ENCODE assay signal across 27 mouse cellular contexts in genomic region chr6:110818236-110818635, GRCm38 (mm10).
DNase-seq lines count a peak whose midpoint lies in the region; ATAC-seq and TF ChIP-seq lines count a peak whose summit lies in the region.
"Had no signal": no experiment of that assay in that cellular context is flagged by ENCODE, and none has a peak within 500 bp of the region (broad histone marks: within the 10 kb centered on the region; RNA-seq: fewer than 3 reads in every experiment).

No protein-coding gene starts in this region.

- DNase-seq in kidney, postnatal 0 days (ENCODE audit: low spot score): peak; percentile 11
- peak; percentile 28 to 58 for DNase-seq in left cerebral cortex, postnatal 14 days (ENCODE audit: low spot score in 2 of 2)
- no peak for DNase-seq in left cerebral cortex, postnatal 36 days (ENCODE audit: low spot score in 2 of 2)
- peak; percentile 11 for DNase-seq in right cerebral cortex, postnatal 14 days
- DNase-seq in right cerebral cortex, postnatal 25 days: no peak
- DNase-seq in telencephalon, adult 2 months (ENCODE audit: low read depth, low spot score): peak; percentile 55
- no peak for DNase-seq in heart, postnatal 10 days
- DNase-seq: adrenal gland, adult 2 months; B cell, adult 2 months; cerebellum, adult 18-20 months; cerebellum, postnatal 25 days; gastrocnemius, postnatal 36 days; heart, adult 2 months; kidney, adult 18-20 months; kidney, postnatal 10 days; lung, adult 18-20 months; spleen, adult 18-20 months had no signal

- intact Hi-C loops in left cerebral cortex, postnatal 14 days (cut with DNase I): no loop called here
- intact Hi-C loops in left cerebral cortex, postnatal 36 days (cut with DNase I): no loop called here
- intact Hi-C loops in heart, postnatal 10 days (cut with DNase I): no loop called here

- no peaks in the 10 kb centered on the region for H3K4me1 ChIP-seq in kidney, postnatal 0 days (replicated peaks; ENCODE audit: insufficient read depth, low read length)
- H3K4me1 ChIP-seq in kidney, embryonic 15.5 days: no peaks in the 10 kb centered on the region
- H3K4me1 ChIP-seq: embryonic facial prominence, embryonic 13.5 days; forebrain, embryonic 13.5 days; heart, embryonic 13.5 days; hindbrain, embryonic 12.5 days; midbrain, embryonic 12.5 days had no signal

- H3K4me3 ChIP-seq in kidney, postnatal 0 days (replicated peaks; ENCODE audit: low read depth, low read length): no peak overlapping the region
- H3K4me3 ChIP-seq in kidney, embryonic 15.5 days (replicated peaks): no peak overlapping the region
- H3K4me3 ChIP-seq: embryonic facial prominence, embryonic 13.5 days; forebrain, embryonic 13.5 days; heart, adult 2 months; heart, embryonic 13.5 days; hindbrain, embryonic 12.5 days; midbrain, embryonic 12.5 days had no signal

- no peaks in the 10 kb centered on the region for H3K36me3 ChIP-seq in kidney, postnatal 0 days (ENCODE audit: insufficient read depth, low read length)
- no peaks in the 10 kb centered on the region for H3K36me3 ChIP-seq in kidney, embryonic 15.5 days
- H3K36me3 ChIP-seq: embryonic facial prominence, embryonic 13.5 days; G1E; heart, embryonic 13.5 days; hindbrain, embryonic 12.5 days; midbrain, embryonic 12.5 days had no signal

- H3K27me3 ChIP-seq in kidney, postnatal 0 days (ENCODE audit: insufficient read depth, low read length): no peaks in the 10 kb centered on the region
- no peaks in the 10 kb centered on the region for H3K27me3 ChIP-seq in kidney, embryonic 15.5 days
- H3K27me3 ChIP-seq: CH12.LX; embryonic facial prominence, embryonic 13.5 days; forebrain, embryonic 13.5 days; heart, embryonic 13.5 days; hindbrain, embryonic 12.5 days; midbrain, embryonic 12.5 days; Patski had no signal

- WGBS in kidney, postnatal 0 days: 65% methylated on average over 2 of the region's 2 CpGs
- WGBS in kidney, embryonic 15.5 days: 56% methylated on average over 2 of the region's 2 CpGs

- ATAC-seq in kidney, postnatal 0 days (replicated peaks; ENCODE audit: low FRiP score, low read depth): no peak
- no peak for ATAC-seq in kidney, embryonic 15.5 days (replicated peaks; ENCODE audit: low FRiP score)
- ATAC-seq: forebrain, embryonic 13.5 days; Patski had no signal

- H3K4me2 ChIP-seq in kidney, postnatal 0 days (ENCODE audit: low read length): no peak overlapping the region
- H3K4me2 ChIP-seq in kidney, embryonic 15.5 days: no peak overlapping the region
- H3K4me2 ChIP-seq: embryonic facial prominence, embryonic 13.5 days; forebrain, embryonic 13.5 days; heart, embryonic 13.5 days; hindbrain, embryonic 12.5 days; liver, embryonic 11.5 days; midbrain, embryonic 12.5 days had no signal

- no peak for TF ChIP-seq CTCF in kidney, postnatal 0 days (IDR thresholded peaks at IDR 0.05; ENCODE audit: low read depth)

- H3K9ac ChIP-seq in kidney, postnatal 0 days (ENCODE audit: low read depth, low read length): no peak overlapping the region
- no peak overlapping the region for H3K9ac ChIP-seq in kidney, embryonic 15.5 days
- H3K9ac ChIP-seq: embryonic facial prominence, embryonic 13.5 days; forebrain, embryonic 13.5 days; heart, embryonic 13.5 days; hindbrain, embryonic 12.5 days; midbrain, embryonic 12.5 days had no signal

- H3K27ac ChIP-seq in kidney, postnatal 0 days: no peak overlapping the region
- H3K27ac ChIP-seq in kidney, embryonic 15.5 days: no peak overlapping the region
- H3K27ac ChIP-seq: embryonic facial prominence, embryonic 13.5 days; forebrain, embryonic 13.5 days; heart, adult 2 months; heart, embryonic 13.5 days; hindbrain, embryonic 12.5 days; midbrain, embryonic 12.5 days had no signal

- no peaks in the 10 kb centered on the region for H3K9me3 ChIP-seq in kidney, postnatal 0 days (replicated peaks; ENCODE audit: low read length)
- no peaks in the 10 kb centered on the region for H3K9me3 ChIP-seq in kidney, embryonic 15.5 days (replicated peaks)
- H3K9me3 ChIP-seq: embryonic facial prominence, embryonic 13.5 days; forebrain, embryonic 13.5 days; heart, embryonic 13.5 days; hindbrain, embryonic 12.5 days; midbrain, embryonic 12.5 days had no signal

Comparison
In these comparisons a context has a peak if more than half of its experiments do, and no peak if none do; other contexts are left out.
1. DNase-seq: peak in kidney, postnatal 0 days (single experiment), left cerebral cortex, postnatal 14 days (2 of 2), right cerebral cortex, postnatal 14 days (single experiment) and telencephalon, adult 2 months (single experiment); none in left cerebral cortex, postnatal 36 days (0 of 2), right cerebral cortex, postnatal 25 days (single experiment) and heart, postnatal 10 days (0 of 2).